Mouse (Mus musculus): ENCODE measurements around the gene Higd1a.

GRCm38 (mm10) chr9:121859345-121859744 lies 1.2 kb upstream of the Higd1a start:
- TF ChIP-seq EP300 (optimal IDR thresholded peaks at IDR 0.05), result no peak
- TF ChIP-seq CTCF (IDR thresholded peaks at IDR 0.05; ENCODE audit: low read depth), result no peak

Measured in stomach, postnatal 0 days (tissue).